Mouse (Mus musculus) neutrophil, adult 5-6 weeks (primary cell): ENCODE results near the gene Efcab2. TPM values are rescaled to one million over a fixed set of nuclear protein-coding genes. Genes with fewer than 3 reads are reported as not detected.

Experiments used
- ATAC-seq: fragments of 151-379, 151-347 bp; 2 replicates; pipeline ENCODE4 v1.8.0; 2017; ENCODE audit warnings: mild to moderate bottlenecking, moderate TSS enrichment; ENCODE audit not compliant: insufficient number of reproducible peaks, poor library complexity, low FRiP score, severe bottlenecking; ENCODE audit errors: extremely low read depth
- total RNA-seq: library from RNA; stranded (forward); fragments of 200-1000 nt; gene quantifications from 2 replicates; pipeline ENCODE4 v1.2.3, GENCODE M21; 2017

Gene Efcab2
- total RNA-seq, 1 experiment from 2014 or later = 8.1 TPM

- no peak for ATAC-seq
These were observed 121.9 kb downstream of the Efcab2 start for GRCm38 (mm10) chr1:178527547-178528361.

GRCm38 (mm10) chr1:178528431-178529351 is 122.8 kb downstream of the Efcab2 start, which contains the start of gene Kif26b:
Gene Kif26b (plus strand): TSS chr1:178529125.
- ATAC-seq = no peak

- ATAC-seq = no peak
These were observed 123.8 kb downstream of the Efcab2 start for GRCm38 (mm10) chr1:178529512-178530300.

GRCm38 (mm10) chr1:178530301-178531078 is 124.6 kb downstream of the Efcab2 start:
- ATAC-seq = no peak

Other genes starting within 250 kb of the Efcab2 start
- gene Desi2, start 218.7 kb upstream of the Efcab2 start, total RNA-seq = 8.3 and 8.5 TPM in 2 replicates
- gene Cox20, start 87.0 kb upstream of the Efcab2 start, total RNA-seq = 102 and 129 TPM in 2 replicates
- gene Hnrnpu, start 68.3 kb upstream of the Efcab2 start, total RNA-seq = 466 and 492 TPM in 2 replicates
- 0.12 and 0.23 TPM in 2 replicates for gene Kif26b, start 123.0 kb downstream of the Efcab2 start, total RNA-seq